Mouse (Mus musculus): ENCODE measurements around the gene Gpm6b.
A peak's percentile ranks its signal among the peaks of the same experiment; 100 is the strongest.

Gpm6b gene

GRCm38 (mm10) chrX:166238831-166239460, at the start of gene Gpm6b:
Gpm6b (plus strand) TSS chrX:166238911.
- DNase-seq (ENCODE audit: low spot score in 2 of 2): peak; percentile 11 to 69

GRCm38 (mm10) chrX:166196327-166196726, 42.4 kb upstream of the Gpm6b start:
- no peak for DNase-seq (ENCODE audit: low spot score in 2 of 2)

GRCm38 (mm10) chrX:166198266-166198665, 40.4 kb upstream of the Gpm6b start:
- no peak for DNase-seq (ENCODE audit: low spot score in 2 of 2)

GRCm38 (mm10) chrX:166199812-166200211, 38.9 kb upstream of the Gpm6b start:
- no peak for DNase-seq (ENCODE audit: low spot score in 2 of 2)

GRCm38 (mm10) chrX:166214576-166214975, 24.1 kb upstream of the Gpm6b start:
- no peak for DNase-seq (ENCODE audit: low spot score in 2 of 2)

GRCm38 (mm10) chrX:166216248-166216647, 22.5 kb upstream of the Gpm6b start:
- DNase-seq (ENCODE audit: low spot score in 2 of 2): no peak

GRCm38 (mm10) chrX:166216720-166217119, 22.0 kb upstream of the Gpm6b start:
- no peak for DNase-seq (ENCODE audit: low spot score in 2 of 2)

GRCm38 (mm10) chrX:166219331-166219730, 19.4 kb upstream of the Gpm6b start:
- DNase-seq (ENCODE audit: low spot score in 2 of 2): no peak

GRCm38 (mm10) chrX:166226856-166227255, 11.9 kb upstream of the Gpm6b start:
- DNase-seq (ENCODE audit: low spot score in 2 of 2): no peak

GRCm38 (mm10) chrX:166229750-166230149, 9.0 kb upstream of the Gpm6b start:
- no peak for DNase-seq (ENCODE audit: low spot score in 2 of 2)

GRCm38 (mm10) chrX:166230515-166231267, 8.0 kb upstream of the Gpm6b start:
- DNase-seq (ENCODE audit: low spot score in 2 of 2): no peak

GRCm38 (mm10) chrX:166236131-166236530, 2.6 kb upstream of the Gpm6b start:
- DNase-seq (ENCODE audit: low spot score in 2 of 2): no peak

GRCm38 (mm10) chrX:166239520-166239919, 809 bp downstream of the Gpm6b start:
- no peak for DNase-seq (ENCODE audit: low spot score in 2 of 2)

- no peak for DNase-seq (ENCODE audit: low spot score in 2 of 2)
Observed at GRCm38 (mm10) chrX:166240751-166241150, 2.0 kb downstream of the Gpm6b start.

- DNase-seq (ENCODE audit: low spot score in 2 of 2): no peak
Observed at GRCm38 (mm10) chrX:166243261-166243885, 4.7 kb downstream of the Gpm6b start.

GRCm38 (mm10) chrX:166271489-166271888, 32.8 kb downstream of the Gpm6b start:
- DNase-seq (ENCODE audit: low spot score in 2 of 2): no peak

- DNase-seq (ENCODE audit: low spot score in 2 of 2): no peak
Observed at GRCm38 (mm10) chrX:166272646-166273045, 33.9 kb downstream of the Gpm6b start.

GRCm38 (mm10) chrX:166279861-166280260, 41.1 kb downstream of the Gpm6b start:
- DNase-seq (ENCODE audit: low spot score in 2 of 2): no peak

- no peak for DNase-seq (ENCODE audit: low spot score in 2 of 2)
Observed at GRCm38 (mm10) chrX:166286760-166287483, 48.2 kb downstream of the Gpm6b start.

- DNase-seq (ENCODE audit: low spot score in 2 of 2): no peak
Observed at GRCm38 (mm10) chrX:166291266-166291665, 52.6 kb downstream of the Gpm6b start.

- DNase-seq (ENCODE audit: low spot score in 2 of 2): no peak
Observed at GRCm38 (mm10) chrX:166293465-166293864, 54.8 kb downstream of the Gpm6b start.

GRCm38 (mm10) chrX:166302791-166303190, 64.1 kb downstream of the Gpm6b start:
- DNase-seq (ENCODE audit: low spot score in 2 of 2): no peak
